Mouse (Mus musculus) ES-Bruce4 (cell line): Measurements from ENCODE around the gene Sox12.

Experiments used
- CTCF ChIP-seq: IDR thresholded peaks from one replicate; pipeline ENCODE4 v1.8.1; 2011; ENCODE audit warnings: low read depth, low read length
- EP300 ChIP-seq: IDR thresholded peaks from 2 replicates; pipeline ENCODE4 v1.6.1; 2011; ENCODE audit warnings: low read depth, low read length; ENCODE audit not compliant: insufficient read depth
- POLR2A ChIP-seq: IDR thresholded peaks from one replicate; pipeline ENCODE4 v1.8.1; 2011; ENCODE audit warnings: low read length; ENCODE audit not compliant: insufficient read depth

DNA sequence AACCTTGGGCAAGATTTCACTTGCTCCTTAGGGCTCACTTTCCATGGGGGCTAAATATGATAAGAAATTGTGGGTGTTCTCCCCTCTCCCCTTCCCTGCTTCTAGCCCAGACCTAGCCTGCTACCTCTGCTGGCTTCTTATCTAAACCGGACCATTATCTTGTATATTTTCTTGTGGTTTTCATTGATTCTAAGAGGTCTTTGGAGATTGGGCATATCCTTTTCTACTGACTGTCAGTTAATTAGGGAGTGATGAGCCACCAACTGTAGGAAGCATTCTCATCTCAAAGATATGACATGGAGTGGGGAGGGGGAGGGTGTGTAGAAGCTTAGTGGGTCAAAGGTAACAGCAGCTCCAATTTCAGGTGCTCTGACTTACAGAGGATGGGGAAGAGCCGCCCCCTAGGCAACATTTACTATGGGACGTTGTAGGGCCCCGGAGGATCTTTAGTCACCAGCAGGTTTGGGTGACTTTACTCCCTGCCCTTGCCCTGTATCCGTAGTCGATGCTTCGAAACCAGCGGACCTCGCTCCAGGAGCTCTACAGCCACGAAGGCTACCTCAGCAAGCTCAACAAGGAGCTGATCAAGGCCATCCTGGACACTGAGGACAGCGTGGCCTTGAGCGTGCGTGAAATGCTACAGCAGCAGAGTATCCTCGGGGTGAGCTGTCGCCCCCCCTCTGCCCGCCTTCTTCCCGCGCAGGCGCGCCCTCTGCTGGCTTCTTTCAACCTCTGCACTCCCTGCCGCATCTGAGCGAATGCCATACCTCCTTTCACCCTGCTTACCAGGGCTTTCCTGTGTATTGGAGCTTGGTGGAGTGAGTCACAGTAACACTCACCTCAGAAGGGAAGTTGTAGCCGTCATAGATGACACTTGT, 39.4 kb upstream of the Sox12 start:
- TF ChIP-seq CTCF (peak; percentile 88), EP300 (no peak), POLR2A (no peak)
